Mouse (Mus musculus) frontal cortex, postnatal 14 days (tissue): ENCODE measurements around the gene Cs.

Experiments
- DNase-seq, 2 experiments: peaks; one replicate each; pipeline ENCODE4 v3.0.0; 2022; ENCODE audit warnings: low spot score in 2 of 2

Cs gene

GRCm38 (mm10) chr10:128408591-128409535 is 71.3 kb downstream of the Cs start:
- DNase-seq, result peak in 1 of 2 experiments; percentile 45

GRCm38 (mm10) chr10:128409692-128410559 is 72.4 kb downstream of the Cs start:
- peak; percentile 97 for DNase-seq

- no peak for DNase-seq
Observed at GRCm38 (mm10) chr10:128410560-128410845, 73.0 kb downstream of the Cs start.

- peak; percentile 93 to 96 for DNase-seq
Observed at GRCm38 (mm10) chr10:128411211-128412054, 73.9 kb downstream of the Cs start, which contains the start of the genes Nabp2 and Rnf41. Nabp2 (minus strand) TSS chr10:128411492. Rnf41 (plus strand) TSS chr10:128411657.

GRCm38 (mm10) chr10:128412055-128412381 is 74.5 kb downstream of the Cs start:
- no peak for DNase-seq
